11 mouse cellular contexts compared by ENCODE assay signal in genomic region chr17:5406566-5406965, GRCm38 (mm10). TPM values are rescaled to one million over a fixed set of nuclear protein-coding genes. Genes with fewer than 3 reads are reported as not detected.
DNase-seq lines count a peak whose midpoint lies in the region; ATAC-seq and TF ChIP-seq lines count a peak whose summit lies in the region.
"Had no signal": no experiment of that assay in that cellular context is flagged by ENCODE, and none has a peak within 500 bp of the region (broad histone marks: within the 10 kb centered on the region; RNA-seq: fewer than 3 reads in every experiment).

No protein-coding gene starts in this region.

- ATAC-seq in heart, embryonic 12.5 days (ENCODE audit: insufficient number of reproducible peaks, low FRiP score), result no peak
- 0 out of 2 replicates have a peak, but pooled peaks have one; percentile 5 for ATAC-seq in megakaryocyte progenitor cell, adult 5-6 weeks (replicated peaks; ENCODE audit: poor library complexity)

- peaks cover 8% of the 10 kb centered on the region; the same call in 1 of the 2 replicates for H3K4me1 ChIP-seq in heart, embryonic 12.5 days (replicated peaks)
- no peaks in the 10 kb centered on the region for H3K4me1 ChIP-seq in heart, adult 2 months (ENCODE audit: control insufficient read depth, insufficient read depth, low read length)

- no peak for TF ChIP-seq EP300 in heart, adult 2 months (IDR thresholded peaks at IDR 0.05; ENCODE audit: insufficient read depth, low read depth, low read length)

- H3K27me3 ChIP-seq in heart, embryonic 12.5 days (replicated peaks), result peaks cover 28% of the 10 kb centered on the region
- H3K27me3 ChIP-seq in heart, adult 2 months (ENCODE audit: control insufficient read depth, insufficient read depth, low read length), result no peaks in the 10 kb centered on the region

- no peak for TF ChIP-seq POLR2A in heart, adult 2 months (IDR thresholded peaks at IDR 0.05; ENCODE audit: insufficient read depth, low read depth, low read length)

- peaks cover 17% of the 10 kb centered on the region for H3K36me3 ChIP-seq in heart, embryonic 12.5 days
- no peaks in the 10 kb centered on the region for H3K36me3 ChIP-seq in heart, adult 2 months (ENCODE audit: control insufficient read depth, insufficient read depth, low read length)

- H3K4me3 ChIP-seq in heart, embryonic 12.5 days, result no peak overlapping the region
- H3K4me3 ChIP-seq in heart, adult 2 months, result no peak overlapping the region
- H3K4me3 ChIP-seq: limb, embryonic 12.5 days had no signal

- WGBS in heart, embryonic 12.5 days, result 24% methylated on average over 10 of the region's 10 CpGs
- WGBS in heart, adult 2 months, result 31% methylated on average over 10 of the region's 10 CpGs

- no peak for TF ChIP-seq CTCF in heart, adult 2 months (IDR thresholded peaks at IDR 0.05)

- H3K9ac ChIP-seq in heart, embryonic 12.5 days, result no peak overlapping the region
- no peak overlapping the region for H3K9ac ChIP-seq in heart, adult 2 months (ENCODE audit: low read depth, low read length)
- H3K9ac ChIP-seq: limb, embryonic 12.5 days had no signal

- no peak for DNase-seq in heart, adult 2 months
- DNase-seq in ES-CJ7 (ENCODE audit: low read depth, low spot score), result peak; percentile 40
- DNase-seq in kidney, adult 8-10 months, result peak; percentile 53 to 58
- DNase-seq in adrenal gland, adult (ENCODE audit: inconsistent age in 2 of 2, low spot score in 1 of 2), result no peak
- DNase-seq in frontal cortex, postnatal 25 days (ENCODE audit: low spot score in 2 of 2), result no peak
- DNase-seq in cerebellum, adult 18-20 months, result no peak
- DNase-seq: right cerebral cortex, postnatal 25 days had no signal

- intact Hi-C loops in heart, adult 2 months (cut with DNase I), result no loop called here

- H3K9me3 ChIP-seq in heart, embryonic 12.5 days (replicated peaks), result no peaks in the 10 kb centered on the region
- H3K9me3 ChIP-seq: limb, embryonic 12.5 days had no signal

- H3K27ac ChIP-seq in heart, embryonic 12.5 days (ENCODE audit: poor library complexity, severe bottlenecking), result no peak overlapping the region
- no peak overlapping the region for H3K27ac ChIP-seq in heart, adult 2 months
- H3K27ac ChIP-seq: limb, embryonic 12.5 days had no signal

- peak overlapping the region; percentile 43 for H3K4me2 ChIP-seq in heart, embryonic 12.5 days
- H3K4me2 ChIP-seq: limb, embryonic 12.5 days had no signal

- no peaks in the 10 kb centered on the region for H3K79me2 ChIP-seq in heart, adult 2 months (replicated peaks; ENCODE audit: control insufficient read depth, insufficient read depth, low read length)

RNA-seq across cellular contexts. Expression of gene Ldhal6b, which starts 12.0 kb away (rescaled TPM):
- polyA plus RNA-seq in heart, embryonic 12.5 days (2016; fragmentation: Nextera tagmentation; extraction: Ambion mirVana), result not detected in 2 replicates
- total RNA-seq in heart, adult 2 months (2021), result under 1 TPM; 0.21 to 0.36 TPM
- polyA plus RNA-seq in heart, adult 2 months (2012; rRNA removed), result 0.26 and 0.49 TPM in 2 replicates
- 0.10 and 0.52 TPM in 2 replicates for total RNA-seq in megakaryocyte progenitor cell, adult 5-6 weeks (2015)
- total RNA-seq in megakaryocyte progenitor cell, adult 5-6 weeks (2017), result 0.57 TPM in 1 of 2 replicates, not detected in the other
- polyA plus RNA-seq: heart, postnatal 0 days; limb, embryonic 12.5 days had no signal

RNA-seq across cellular contexts. Expression of gene Tmem242, which starts 33.5 kb away (rescaled TPM):
- polyA plus RNA-seq in heart, embryonic 12.5 days (2016; fragmentation: Nextera tagmentation; extraction: Ambion mirVana), result 108 and 111 TPM in 2 replicates
- 100 to 1,000 TPM; 146 to 155 TPM for total RNA-seq in heart, adult 2 months (2021)
- polyA plus RNA-seq in heart, adult 2 months (2012; rRNA removed), result 17.6 and 32.1 TPM in 2 replicates
- 45.4 and 48.6 TPM in 2 replicates for total RNA-seq in megakaryocyte progenitor cell, adult 5-6 weeks (2015)
- total RNA-seq in megakaryocyte progenitor cell, adult 5-6 weeks (2017), result 40.3 and 41.4 TPM in 2 replicates

Comparison
In these comparisons a context has a peak if more than half of its experiments do, and no peak if none do; other contexts are left out.
1. DNase-seq: peak in ES-CJ7 (single experiment) and kidney, adult 8-10 months (2 of 2); none in heart, adult 2 months (0 of 2), adrenal gland, adult (0 of 2), frontal cortex, postnatal 25 days (0 of 2) and cerebellum, adult 18-20 months (0 of 2).